Mouse (Mus musculus) neutrophil, adult 59 days (primary cell): Measurements from ENCODE around the gene Aldh18a1. TPM values are rescaled to one million over a fixed set of nuclear protein-coding genes. Genes with fewer than 3 reads are reported as not detected.

Experiments used
- total RNA-seq, 2 experiments: library from RNA; stranded (reverse); gene quantifications; 1 replicate in 1 of 2; 2 replicates in 1 of 2; pipeline ENCODE4 v1.2.4; 2023

Gene Aldh18a1
- 10 to 100 TPM in 1 of 2 experiments, 1 to 10 TPM in 1; 6.1 to 10.8 TPM for total RNA-seq

DNA sequence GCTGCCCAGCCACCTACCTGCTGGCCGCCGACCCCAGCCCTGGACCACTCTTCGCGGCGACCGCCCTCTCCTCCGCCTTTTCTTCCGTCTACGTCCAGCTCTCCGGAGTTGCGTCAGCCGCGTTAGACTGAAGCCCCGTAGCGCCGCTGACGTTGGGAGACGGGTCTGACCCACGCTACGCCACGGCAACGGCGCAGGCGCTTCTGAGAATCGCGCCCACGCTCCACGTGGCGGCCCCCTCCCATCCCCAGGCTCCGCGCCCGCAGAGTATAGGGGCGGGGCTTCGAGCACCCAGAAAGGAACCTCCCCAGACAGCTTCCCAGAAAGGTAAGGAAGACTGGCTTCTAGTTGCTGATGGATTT, at the start of gene Aldh18a1:
Gene Aldh18a1 (minus strand): TSS at position 171 of the 362 bp plus-strand sequence.

DNA sequence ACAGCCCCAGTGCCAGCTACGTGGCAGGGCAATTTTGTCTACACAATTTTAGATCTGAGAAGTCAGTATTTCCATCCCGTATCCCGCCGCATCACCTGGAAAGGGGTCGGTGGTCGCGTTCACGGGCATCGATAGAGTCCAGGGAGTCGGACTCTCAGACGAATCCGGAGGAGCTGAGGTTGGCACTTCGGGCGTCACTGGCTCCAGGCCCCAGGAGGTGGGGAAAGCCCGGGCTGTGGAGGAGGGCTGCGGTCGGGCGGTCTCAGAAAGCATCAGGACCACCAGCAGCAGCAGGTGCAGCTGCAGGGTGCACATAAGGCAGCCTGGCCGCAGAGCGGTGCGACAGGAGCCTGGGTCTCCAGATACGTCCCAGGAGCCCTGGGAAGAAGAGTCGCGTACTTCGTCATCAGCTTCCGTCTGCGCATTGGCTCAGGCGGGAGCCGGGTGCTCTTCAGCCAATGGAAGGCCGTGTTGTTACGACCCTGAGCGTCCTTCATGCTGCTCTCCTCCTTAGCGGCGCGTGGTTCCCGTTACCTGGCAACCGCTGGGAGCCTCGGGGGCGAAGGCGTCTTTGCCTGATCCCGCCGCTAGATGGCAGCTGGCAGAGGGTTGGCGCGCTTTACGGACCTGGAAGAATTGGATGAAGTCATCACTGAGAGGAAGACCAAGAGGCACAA, 23.7 kb upstream of the Aldh18a1 start, which contains the start of the genes Tctn3 and Entpd1:
Gene Tctn3 (minus strand): TSS at position 404 of the 677 bp plus-strand sequence.
Gene Entpd1 (plus strand): TSS at position 537 of the 677 bp plus-strand sequence.

DNA sequence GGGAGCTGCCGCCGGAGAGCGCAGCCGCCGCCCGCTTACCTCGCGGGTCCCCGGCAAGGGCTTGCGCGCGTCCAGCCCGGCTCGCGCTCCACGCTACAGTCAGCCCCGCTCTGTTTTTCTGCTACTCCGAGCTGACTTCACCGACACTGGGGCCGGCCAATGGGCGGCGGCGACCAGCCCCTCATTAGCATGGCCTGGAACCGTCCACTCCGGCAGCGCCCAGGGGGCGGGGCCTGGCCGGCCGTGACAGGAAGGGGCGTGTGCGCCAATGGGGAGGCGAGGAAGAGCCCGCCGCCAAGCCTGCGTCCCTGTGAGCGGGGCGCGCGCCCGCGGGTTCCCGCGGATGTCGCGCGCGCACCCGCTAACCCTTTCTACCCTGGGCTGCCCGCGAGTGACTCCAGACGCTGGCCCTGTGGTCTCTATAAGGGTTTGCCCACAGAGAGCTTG, 74.6 kb downstream of the Aldh18a1 start, which contains the start of gene Sorbs1:
Gene Sorbs1 (minus strand): TSS at position 148 of the 447 bp plus-strand sequence.

Other genes with a start within 250 kb of the Aldh18a1 start
- gene Sorbs1, start 74.7 kb downstream of the Aldh18a1 start, total RNA-seq, result 1 to 10 TPM; 4.5 to 6.8 TPM
- gene Tctn3, start 23.8 kb upstream of the Aldh18a1 start, total RNA-seq, result 1 to 10 TPM; 3.8 to 7.0 TPM
- gene Entpd1, start 23.9 kb upstream of the Aldh18a1 start, total RNA-seq, result 10 to 100 TPM; 86.2 to 94.4 TPM
- not detected for gene Cc2d2b, start 160.3 kb upstream of the Aldh18a1 start, total RNA-seq
- gene Ccnj, start 242.8 kb upstream of the Aldh18a1 start, total RNA-seq, result 1 to 10 TPM; 5.4 to 6.2 TPM